Mouse (Mus musculus): ENCODE data around the gene Rab15. TPM values are rescaled to one million over a fixed set of nuclear protein-coding genes. Genes with fewer than 3 reads are reported as not detected.
A peak's percentile ranks its signal among the peaks of the same experiment; 100 is the strongest.

Gene Rab15
- polyA plus RNA-seq, 1 experiment from 2014 or later, result 7.5 TPM

DNA sequence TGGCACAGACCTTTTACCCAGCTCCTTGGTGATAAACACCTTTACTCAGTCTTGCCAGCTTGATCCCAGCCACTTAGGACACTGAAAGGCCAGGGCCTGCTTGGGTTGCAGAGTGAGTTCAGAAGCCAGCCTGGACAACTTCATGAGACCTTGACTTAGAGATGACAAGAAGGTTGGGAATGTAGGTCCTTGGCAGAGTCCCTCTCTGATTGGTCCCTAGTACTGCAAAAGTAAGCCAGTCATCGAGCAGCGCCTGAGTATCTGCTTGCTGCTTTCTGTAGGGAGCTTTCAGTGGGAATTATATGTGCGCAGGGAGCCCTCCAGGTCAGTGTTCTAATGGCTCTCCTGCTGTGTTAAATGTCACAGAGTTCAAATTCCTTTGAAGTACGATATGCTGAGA is 47.6 kb downstream of the Rab15 start:
- Histone ChIP-seq H3K9me3 (ENCODE audit: control insufficient read depth) (no peaks in the 10 kb centered on the region), H3K4me1 (replicated peaks; ENCODE audit: control insufficient read depth, insufficient read depth, low read length) (no peaks in the 10 kb centered on the region), H3K27me3 (replicated peaks; ENCODE audit: control insufficient read depth, insufficient read depth, low read length) (no peaks in the 10 kb centered on the region), H3K9ac (ENCODE audit: low read depth, low read length) (no peak overlapping the region), H3K4me3 (ENCODE audit: low read depth, low read length) (no peak overlapping the region), H3K4me2 (replicated peaks; ENCODE audit: low read depth) (no peak overlapping the region), H3K36me3 (ENCODE audit: control insufficient read depth, insufficient read depth) (peaks cover 17% of the 10 kb centered on the region; the same call in 1 of the 2 replicates), H3K27ac (ENCODE audit: low read depth, low read length) (no peak overlapping the region)
- WGBS, result 81% methylated on average over 4 of the region's 4 CpGs
- no peak for ATAC-seq
- no peak for TF ChIP-seq CTCF (IDR thresholded peaks at IDR 0.05; ENCODE audit: low read depth)

DNA sequence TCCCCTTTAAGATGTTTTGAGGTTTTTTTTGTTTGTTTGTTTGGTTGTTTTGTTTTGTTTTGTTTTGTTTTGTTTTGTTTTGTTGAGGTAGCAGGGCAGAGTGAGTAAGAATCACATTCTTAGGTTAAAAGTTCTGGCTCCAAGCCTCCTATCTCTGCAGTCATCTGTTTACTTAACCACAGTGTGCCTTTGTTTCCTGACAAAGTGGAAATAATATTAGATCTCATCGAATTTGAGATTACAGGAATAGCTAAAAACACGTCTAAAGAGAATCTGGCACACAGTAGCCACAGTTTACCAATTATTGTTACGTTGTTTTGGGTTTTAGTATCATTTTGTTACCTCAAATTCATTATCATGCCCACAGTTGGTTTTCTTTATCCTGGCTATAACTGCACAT is 48.1 kb downstream of the Rab15 start:
- no peak overlapping the region for H3K27ac ChIP-seq (ENCODE audit: low read depth, low read length)
- no peaks in the 10 kb centered on the region for H3K27me3 ChIP-seq (replicated peaks; ENCODE audit: control insufficient read depth, insufficient read depth, low read length)
- no peaks in the 10 kb centered on the region for H3K4me1 ChIP-seq (replicated peaks; ENCODE audit: control insufficient read depth, insufficient read depth, low read length)
- H3K9ac ChIP-seq (ENCODE audit: low read depth, low read length), result no peak overlapping the region
- H3K4me2 ChIP-seq (replicated peaks; ENCODE audit: low read depth), result no peak overlapping the region
- no peak for TF ChIP-seq CTCF (IDR thresholded peaks at IDR 0.05; ENCODE audit: low read depth)
- H3K4me3 ChIP-seq (ENCODE audit: low read depth, low read length), result no peak overlapping the region
- H3K9me3 ChIP-seq (ENCODE audit: control insufficient read depth), result no peaks in the 10 kb centered on the region
- no peak for ATAC-seq
- peaks cover 12% of the 10 kb centered on the region; the same call in 1 of the 2 replicates for H3K36me3 ChIP-seq (ENCODE audit: control insufficient read depth, insufficient read depth)
- WGBS, result 67% methylated on average over 3 of the region's 3 CpGs

DNA sequence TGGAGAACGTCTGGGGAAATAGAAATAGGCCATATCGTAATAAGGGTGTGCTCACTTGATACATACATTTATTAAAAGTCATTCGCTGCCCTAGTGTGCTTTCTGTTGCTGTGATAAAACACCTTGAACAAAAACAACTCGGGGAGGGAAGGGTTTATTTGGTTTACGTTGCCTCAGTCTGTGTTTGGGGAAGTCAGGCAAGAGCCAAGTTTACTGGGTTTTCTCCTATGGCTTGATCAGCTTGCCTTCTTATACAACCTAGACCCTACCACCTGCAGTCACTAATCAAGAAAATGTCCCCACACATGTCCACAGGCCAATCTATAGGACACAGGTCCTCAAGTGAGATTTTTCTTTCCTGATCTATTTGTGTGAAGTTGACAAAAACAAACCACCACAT is 51.2 kb downstream of the Rab15 start:
- H3K27ac ChIP-seq (ENCODE audit: low read depth, low read length), result no peak overlapping the region
- no peak overlapping the region for H3K4me2 ChIP-seq (replicated peaks; ENCODE audit: low read depth)
- 85% methylated on average over 5 of the region's 5 CpGs for WGBS
- H3K27me3 ChIP-seq (replicated peaks; ENCODE audit: control insufficient read depth, insufficient read depth, low read length), result no peaks in the 10 kb centered on the region
- H3K36me3 ChIP-seq (ENCODE audit: control insufficient read depth, insufficient read depth), result peaks cover 6% of the 10 kb centered on the region; the same call in 1 of the 2 replicates
- no peaks in the 10 kb centered on the region for H3K4me1 ChIP-seq (replicated peaks; ENCODE audit: control insufficient read depth, insufficient read depth, low read length)
- no peak for TF ChIP-seq CTCF (IDR thresholded peaks at IDR 0.05; ENCODE audit: low read depth)
- ATAC-seq, result no peak
- H3K9ac ChIP-seq (ENCODE audit: low read depth, low read length), result no peak overlapping the region
- H3K4me3 ChIP-seq (ENCODE audit: low read depth, low read length), result no peak overlapping the region
- no peaks in the 10 kb centered on the region for H3K9me3 ChIP-seq (ENCODE audit: control insufficient read depth)

DNA sequence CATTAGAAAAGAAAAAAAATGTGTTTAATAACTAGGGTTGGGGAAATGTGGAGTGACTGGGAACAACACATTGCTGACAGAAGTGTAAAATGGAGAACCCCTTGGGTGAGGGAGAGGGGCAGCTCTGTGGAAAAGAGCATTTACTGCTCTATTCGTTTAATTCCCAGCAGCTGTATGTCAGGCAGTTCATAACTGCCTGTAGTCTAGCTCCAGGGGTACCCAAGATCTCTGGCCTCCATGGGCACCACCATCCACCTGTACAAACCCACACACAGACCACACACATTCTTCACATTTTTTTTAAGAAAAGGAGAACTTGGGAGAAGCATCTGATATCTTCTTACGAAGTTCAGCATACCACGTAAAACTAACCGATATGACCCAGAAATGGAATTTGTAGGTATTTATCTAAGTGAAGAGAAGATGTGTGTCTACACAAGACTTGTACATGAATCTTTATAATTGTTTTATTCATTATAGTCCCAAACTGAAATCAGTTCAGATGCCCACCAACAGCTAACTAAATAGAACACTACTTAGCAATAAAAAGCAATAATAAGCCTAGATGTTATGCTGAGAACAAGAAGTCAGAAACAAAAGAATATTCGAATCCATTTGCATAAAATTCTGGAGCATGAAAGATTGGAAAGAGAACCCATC is 51.7 kb downstream of the Rab15 start:
- 96% methylated on average over 5 of the region's 5 CpGs for WGBS
- no peak overlapping the region for H3K4me2 ChIP-seq (replicated peaks; ENCODE audit: low read depth)
- no peak overlapping the region for H3K9ac ChIP-seq (ENCODE audit: low read depth, low read length)
- peaks cover 4% of the 10 kb centered on the region; the same call in 1 of the 2 replicates for H3K36me3 ChIP-seq (ENCODE audit: control insufficient read depth, insufficient read depth)
- TF ChIP-seq CTCF (IDR thresholded peaks at IDR 0.05; ENCODE audit: low read depth), result no peak
- no peaks in the 10 kb centered on the region for H3K9me3 ChIP-seq (ENCODE audit: control insufficient read depth)
- peaks cover 4% of the 10 kb centered on the region; the same call in 1 of the 2 replicates for H3K4me1 ChIP-seq (replicated peaks; ENCODE audit: control insufficient read depth, insufficient read depth, low read length)
- no peaks in the 10 kb centered on the region for H3K27me3 ChIP-seq (replicated peaks; ENCODE audit: control insufficient read depth, insufficient read depth, low read length)
- ATAC-seq, result no peak
- H3K4me3 ChIP-seq (ENCODE audit: low read depth, low read length), result no peak overlapping the region
- no peak overlapping the region for H3K27ac ChIP-seq (ENCODE audit: low read depth, low read length)

DNA sequence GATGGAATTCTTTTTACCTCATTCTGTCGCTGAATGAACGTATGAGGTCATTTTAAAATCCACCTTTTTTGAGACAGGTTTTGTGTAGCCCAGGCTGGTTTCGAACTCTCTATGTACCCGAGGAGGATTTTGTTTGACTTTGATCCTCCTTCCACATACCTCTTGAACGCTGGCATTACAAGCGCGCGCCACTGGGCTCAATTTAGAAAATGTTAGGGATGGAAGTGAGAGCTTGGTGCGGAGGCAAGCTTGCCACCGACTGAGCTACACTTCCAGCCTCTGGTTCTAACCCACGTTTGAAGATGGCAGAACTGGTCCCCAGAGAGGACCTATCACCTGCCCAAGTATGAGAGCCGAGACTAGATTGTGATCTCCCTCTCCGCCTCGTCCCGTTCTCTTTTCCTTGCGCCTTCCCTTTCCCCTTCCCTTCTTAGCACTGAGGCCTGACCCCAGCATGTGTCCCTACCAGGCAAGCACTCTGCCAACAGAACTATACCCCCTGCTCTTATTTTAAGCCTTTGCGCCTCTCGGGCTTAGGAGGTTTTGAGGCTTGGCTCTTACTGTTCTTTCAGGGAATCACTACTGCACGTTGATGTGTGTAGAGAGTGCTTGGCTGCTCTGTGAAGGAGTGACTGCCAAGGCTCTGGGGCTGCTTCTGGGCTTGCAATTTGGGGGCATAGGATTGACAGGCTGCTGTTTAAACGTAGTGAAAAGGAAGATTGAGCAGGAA is 56.6 kb downstream of the Rab15 start:
- Histone ChIP-seq H3K27me3 (replicated peaks; ENCODE audit: control insufficient read depth, insufficient read depth, low read length) (no peaks in the 10 kb centered on the region), H3K9ac (ENCODE audit: low read depth, low read length) (peak overlapping the region; percentile 78), H3K36me3 (ENCODE audit: control insufficient read depth, insufficient read depth) (no peaks in the 10 kb centered on the region), H3K4me1 (replicated peaks; ENCODE audit: control insufficient read depth, insufficient read depth, low read length) (peaks cover 4% of the 10 kb centered on the region; the same call in 1 of the 2 replicates), H3K4me3 (ENCODE audit: low read depth, low read length) (peak overlapping the region; percentile 68), H3K27ac (ENCODE audit: low read depth, low read length) (0 out of 2 replicates have a peak overlapping the region, but pooled peaks have one; percentile 70), H3K9me3 (ENCODE audit: control insufficient read depth) (no peaks in the 10 kb centered on the region), H3K4me2 (replicated peaks; ENCODE audit: low read depth) (peak overlapping the region; percentile 75)
- 33% methylated on average over 20 of the region's 20 CpGs for WGBS
- no peak for TF ChIP-seq CTCF (IDR thresholded peaks at IDR 0.05; ENCODE audit: low read depth)
- peak; percentile 37 for ATAC-seq

DNA sequence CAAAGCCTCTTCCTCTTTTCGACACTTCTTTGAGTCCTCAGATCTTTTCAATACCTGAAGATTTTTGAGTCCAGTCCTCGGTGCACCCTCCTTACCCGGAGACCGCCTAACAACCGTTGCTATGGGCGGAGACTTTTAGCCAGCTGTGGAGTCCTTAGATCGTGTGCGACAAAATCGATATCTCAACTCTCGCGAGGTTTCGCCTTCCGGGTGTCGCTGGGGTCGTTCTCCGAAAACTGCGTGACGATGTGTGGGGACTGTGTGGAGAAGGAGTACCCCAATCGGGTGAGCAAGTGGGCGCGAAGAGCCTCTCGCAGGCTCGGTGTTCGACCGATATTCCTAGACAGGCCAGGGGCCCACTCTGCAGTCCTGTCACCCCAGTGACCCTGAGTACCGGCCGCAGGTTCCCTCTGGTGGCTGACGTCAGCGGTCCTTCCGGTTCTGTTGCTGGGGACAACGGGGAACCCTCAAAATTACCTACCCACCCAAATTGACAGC is 57.3 kb downstream of the Rab15 start, which contains the start of the genes Churc1 and Fntb:
Gene Churc1, plus strand, starts transcription at position 185 of the 498 bp plus-strand sequence.
Gene Fntb, plus strand, starts transcription at position 236 of the 498 bp plus-strand sequence.
- Histone ChIP-seq H3K27ac (ENCODE audit: low read depth, low read length) (peak within 1 kb of the TSS; percentile 70), H3K4me2 (replicated peaks; ENCODE audit: low read depth) (peak within 1 kb of the TSS; percentile 75), H3K36me3 (ENCODE audit: control insufficient read depth, insufficient read depth) (no peaks in the 10 kb centered on the region), H3K9ac (ENCODE audit: low read depth, low read length) (peak within 1 kb of the TSS; percentile 78), H3K4me3 (ENCODE audit: low read depth, low read length) (peak within 1 kb of the TSS; percentile 68), H3K27me3 (replicated peaks; ENCODE audit: control insufficient read depth, insufficient read depth, low read length) (no peaks in the 10 kb centered on the region), H3K4me1 (replicated peaks; ENCODE audit: control insufficient read depth, insufficient read depth, low read length) (peaks cover 4% of the 10 kb centered on the region; the same call in 1 of the 2 replicates), H3K9me3 (ENCODE audit: control insufficient read depth) (no peaks in the 10 kb centered on the region)
- TF ChIP-seq CTCF (IDR thresholded peaks at IDR 0.05; ENCODE audit: low read depth), result peak; percentile 35; the same call in 1 of the 2 replicates
- under 1% methylated on average over 31 of the region's 31 CpGs for WGBS
- ATAC-seq, result peak; percentile 94
